Mouse (Mus musculus) G1E (cell line): ENCODE results near the gene Clpb. TPM values are rescaled to one million over a fixed set of nuclear protein-coding genes. Genes with fewer than 3 reads are reported as not detected.

Experiments used
- ATAC-seq: 2 replicates; pipeline ENCODE4 v1.8.0; 2016; ENCODE audit warnings: mild to moderate bottlenecking; ENCODE audit not compliant: insufficient number of reproducible peaks, poor library complexity, low FRiP score, severe bottlenecking; ENCODE audit errors: extremely low read depth
- DNase-seq: peaks from one replicate; pipeline ENCODE4 v3.0.0; 2012; ENCODE audit warnings: low spot score
- H3K27me3 ChIP-seq: 2 replicates; pipeline ENCODE4 v1.6.1; 2012; ENCODE audit warnings: mild to moderate bottlenecking, low read length, inconsistent platforms; ENCODE audit not compliant: insufficient read depth
- H3K36me3 ChIP-seq: replicated peaks from 2 replicates; pipeline ENCODE3; 2012; ENCODE audit warnings: mild to moderate bottlenecking, inconsistent platforms
- H3K4me1 ChIP-seq: 2 replicates; pipeline ENCODE4 v1.6.1; 2012; ENCODE audit warnings: low read depth, low read length, inconsistent platforms, mixed read lengths; ENCODE audit not compliant: insufficient read depth
- H3K4me3 ChIP-seq: 2 replicates; pipeline ENCODE4 v1.5.1; 2012; ENCODE audit warnings: low read depth, mild to moderate bottlenecking, inconsistent platforms, low read length, moderate library complexity, mixed read lengths
- H3K9me3 ChIP-seq: replicated peaks from 2 replicates; pipeline ENCODE4 v1.6.1; 2012; ENCODE audit warnings: inconsistent platforms
- CTCF ChIP-seq: IDR thresholded peaks from 2 replicates; pipeline ENCODE4 v1.5.1; 2012; ENCODE audit warnings: low read depth, low read length, inconsistent platforms, mixed read lengths
- GATA1 ChIP-seq: IDR thresholded peaks from 2 replicates; pipeline ENCODE4 v1.6.1; 2012; ENCODE audit warnings: borderline replicate concordance, low read length, inconsistent platforms, mixed read lengths
- GATA2 ChIP-seq: IDR thresholded peaks from 2 replicates; pipeline ENCODE4 v1.6.1; 2012; ENCODE audit warnings: low read depth, low read length, inconsistent platforms, borderline replicate concordance
- POLR2AphosphoS5 ChIP-seq: IDR thresholded peaks from 2 replicates; pipeline ENCODE4 v1.6.1; 2012; ENCODE audit warnings: low read depth, low read length, inconsistent platforms; ENCODE audit not compliant: insufficient replicate concordance
- TAL1 ChIP-seq: conservative IDR thresholded peaks from 2 replicates; pipeline ENCODE4 v1.6.1; 2012; ENCODE audit warnings: low read depth, low read length, inconsistent platforms, mixed read lengths
- polyA plus RNA-seq: library from polyadenylated mRNA; stranded (reverse); fragments of >175 nt; gene quantifications from 2 replicates; pipeline ENCODE4 v1.2.3, GENCODE M21; 2012
- total RNA-seq, 2 experiments: library from RNA; stranded (forward) in 1 of 2; stranded (reverse) in 1 of 2; fragments of 200-1000 nt in 1 of 2; fragments of >200 nt in 1 of 2; fragmentation: Nextera tagmentation in 1 of 2; gene quantifications; 2 replicates each; pipeline ENCODE4 v1.2.3; 2014 to 2017

The Clpb gene
- total and polyA plus RNA-seq, 3 experiments, result 17.5 to 23.1 (median 20.2) TPM

GRCm38 (mm10) chr7:101820295-101821030, 157.0 kb downstream of the Clpb start:
- DNase-seq, result no peak
- Histone ChIP-seq H3K27me3 (peaks cover 20% of the 10 kb centered on the region; the same call in 1 of the 2 replicates), H3K36me3 (peaks cover 27% of the 10 kb centered on the region), H3K9me3 (peaks cover 18% of the 10 kb centered on the region), H3K4me3 (no peak overlapping the region), H3K4me1 (no peaks in the 10 kb centered on the region)
- ATAC-seq, result no peak
- TF ChIP-seq POLR2AphosphoS5 (no peak), GATA1 (no peak), TAL1 (no peak), GATA2 (no peak), CTCF (no peak)

- no peak for ATAC-seq
These were observed 158.4 kb downstream of the Clpb start for GRCm38 (mm10) chr7:101821571-101822501.

GRCm38 (mm10) chr7:101822836-101823757, 159.7 kb downstream of the Clpb start:
- Histone ChIP-seq H3K27me3 (peaks cover 8% of the 10 kb centered on the region; the same call in 1 of the 2 replicates), H3K9me3 (peaks cover 18% of the 10 kb centered on the region), H3K4me3 (no peak overlapping the region), H3K4me1 (no peaks in the 10 kb centered on the region), H3K36me3 (peaks cover 54% of the 10 kb centered on the region)
- TF ChIP-seq GATA2, result no peak
- TF ChIP-seq CTCF, result no peak
- no peak for TF ChIP-seq TAL1
- no peak for TF ChIP-seq GATA1
- no peak for TF ChIP-seq POLR2AphosphoS5
- DNase-seq (no peak), ATAC-seq (no peak)

More at GRCm38 (mm10) chr7:101821571-101822501, 158.4 kb downstream of the Clpb start:
- Histone ChIP-seq H3K27me3 (peaks cover 20% of the 10 kb centered on the region; the same call in 1 of the 2 replicates), H3K4me1 (no peaks in the 10 kb centered on the region), H3K9me3 (peaks cover 18% of the 10 kb centered on the region), H3K36me3 (peaks cover 41% of the 10 kb centered on the region), H3K4me3 (no peak overlapping the region)
- no peak for TF ChIP-seq GATA1
- TF ChIP-seq TAL1, result no peak
- no peak for TF ChIP-seq GATA2
- TF ChIP-seq POLR2AphosphoS5, result no peak
- no peak for TF ChIP-seq CTCF
- DNase-seq, result no peak

- ATAC-seq (no peak), DNase-seq (no peak)
- peaks cover 5% of the 10 kb centered on the region; the same call in 1 of the 2 replicates for H3K27me3 ChIP-seq
- TF ChIP-seq TAL1 (no peak), GATA2 (no peak), GATA1 (no peak), POLR2AphosphoS5 (no peak), CTCF (no peak)
- peaks cover 14% of the 10 kb centered on the region for H3K9me3 ChIP-seq
- peaks cover 62% of the 10 kb centered on the region for H3K36me3 ChIP-seq
- H3K4me3 ChIP-seq, result no peak overlapping the region
- H3K4me1 ChIP-seq, result no peaks in the 10 kb centered on the region
These were observed 160.6 kb downstream of the Clpb start for GRCm38 (mm10) chr7:101823758-101824630.

- Histone ChIP-seq H3K27me3 (no peaks in the 10 kb centered on the region), H3K4me1 (no peaks in the 10 kb centered on the region), H3K9me3 (no peaks in the 10 kb centered on the region), H3K36me3 (peaks cover 97% of the 10 kb centered on the region), H3K4me3 (no peak overlapping the region)
- DNase-seq (no peak), ATAC-seq (no peak)
- TF ChIP-seq TAL1 (no peak), POLR2AphosphoS5 (no peak), GATA2 (no peak), CTCF (no peak), GATA1 (no peak)
These were observed 166.9 kb downstream of the Clpb start for GRCm38 (mm10) chr7:101830373-101830772.
